Mouse (Mus musculus): ENCODE results near the gene Gm45799. TPM values are rescaled to one million over a fixed set of nuclear protein-coding genes. Genes with fewer than 3 reads are reported as not detected.

The Gm45799 gene
- total RNA-seq, 2 experiments from 2014 or later = 0.64 to 3.4 TPM

- Histone ChIP-seq H3K27ac (no peak overlapping the region), H3K4me3 (no peak overlapping the region)
- intact Hi-C loops (cut with DNase I) = no loop called here
- no peak for DNase-seq
- no peak for TF ChIP-seq CTCF (IDR thresholded peaks at IDR 0.05)
These were observed 45.3 kb downstream of the Gm45799 start for GRCm38 (mm10) chr7:105685541-105686197.

- intact Hi-C loops (cut with DNase I) = no loop called here
- H3K27ac ChIP-seq = no peak overlapping the region
- H3K4me3 ChIP-seq = no peak overlapping the region
- no peak for DNase-seq
- no peak for TF ChIP-seq CTCF (IDR thresholded peaks at IDR 0.05)
These were observed 50.5 kb downstream of the Gm45799 start for GRCm38 (mm10) chr7:105690875-105691274.

GRCm38 (mm10) chr7:105703184-105703583 is 62.8 kb downstream of the Gm45799 start:
- no peak overlapping the region for H3K27ac ChIP-seq
- intact Hi-C loops (cut with DNase I) = no loop called here
- no peak for TF ChIP-seq CTCF (IDR thresholded peaks at IDR 0.05)

GRCm38 (mm10) chr7:105703816-105704215 is 63.5 kb downstream of the Gm45799 start:
- H3K27ac ChIP-seq = no peak overlapping the region
- TF ChIP-seq CTCF (IDR thresholded peaks at IDR 0.05) = no peak
- intact Hi-C loops (cut with DNase I) = no loop called here
- H3K4me3 ChIP-seq = no peak overlapping the region
- no peak for DNase-seq

More at GRCm38 (mm10) chr7:105703184-105703583, 62.8 kb downstream of the Gm45799 start:
- no peak overlapping the region for H3K4me3 ChIP-seq
- DNase-seq = no peak

- TF ChIP-seq CTCF (IDR thresholded peaks at IDR 0.05) = no peak
- no peak for DNase-seq
- intact Hi-C loops (cut with DNase I) = no loop called here
These were observed 68.4 kb downstream of the Gm45799 start for GRCm38 (mm10) chr7:105708733-105709132.

GRCm38 (mm10) chr7:105715366-105715765 is 75.0 kb downstream of the Gm45799 start:
- TF ChIP-seq CTCF (IDR thresholded peaks at IDR 0.05) = no peak
- no peak for DNase-seq
- H3K27ac ChIP-seq = no peak overlapping the region
- H3K4me3 ChIP-seq = no peak overlapping the region
- intact Hi-C loops (cut with DNase I) = no loop called here

More at GRCm38 (mm10) chr7:105708733-105709132, 68.4 kb downstream of the Gm45799 start:
- Histone ChIP-seq H3K27ac (no peak overlapping the region), H3K4me3 (no peak overlapping the region)

- no peak for TF ChIP-seq CTCF (IDR thresholded peaks at IDR 0.05)
- intact Hi-C loops (cut with DNase I) = no loop called here
- DNase-seq = no peak
These were observed 81.6 kb downstream of the Gm45799 start for GRCm38 (mm10) chr7:105721916-105722315.

GRCm38 (mm10) chr7:105726144-105726979 is 86.0 kb downstream of the Gm45799 start:
- no peak overlapping the region for H3K4me3 ChIP-seq
- peak; percentile 42 for DNase-seq
- peak overlapping the region; percentile 9; the same call in 1 of the 2 replicates for H3K27ac ChIP-seq
- intact Hi-C loops (cut with DNase I) = loop anchor here (1.0 kb wide), 1 partner anchor 91 kb away; no protein-coding TSS in a partner anchor
- peak; percentile 92 for TF ChIP-seq CTCF (IDR thresholded peaks at IDR 0.05)

More at GRCm38 (mm10) chr7:105721916-105722315, 81.6 kb downstream of the Gm45799 start:
- H3K4me3 ChIP-seq = no peak overlapping the region
- H3K27ac ChIP-seq = no peak overlapping the region

- Histone ChIP-seq H3K4me3 (no peak overlapping the region), H3K27ac (no peak overlapping the region)
- intact Hi-C loops (cut with DNase I) = loop anchor here (1.0 kb wide), 1 partner anchor 90 kb away; no protein-coding TSS in a partner anchor
- no peak for TF ChIP-seq CTCF (IDR thresholded peaks at IDR 0.05)
- DNase-seq = no peak
These were observed 86.6 kb downstream of the Gm45799 start for GRCm38 (mm10) chr7:105726980-105727325.

- no peak overlapping the region for H3K4me3 ChIP-seq
- peak overlapping the region; percentile 25; the same call in 1 of the 2 replicates for H3K27ac ChIP-seq
- no peak for DNase-seq
- intact Hi-C loops (cut with DNase I) = loop anchor here (1.0 kb wide), 1 partner anchor 85 kb away; no protein-coding TSS in a partner anchor
- TF ChIP-seq CTCF (IDR thresholded peaks at IDR 0.05) = no peak
These were observed 88.5 kb downstream of the Gm45799 start for GRCm38 (mm10) chr7:105728701-105729428.

GRCm38 (mm10) chr7:105733836-105734235 is 93.5 kb downstream of the Gm45799 start:
- intact Hi-C loops (cut with DNase I) = loop anchor here (10.0 kb wide), 1 partner anchor 179 kb away; the partner anchor contains the start of gene Smpd1

More at GRCm38 (mm10) chr7:105733836-105734235, 93.5 kb downstream of the Gm45799 start:
- Histone ChIP-seq H3K4me3 (no peak overlapping the region), H3K27ac (no peak overlapping the region)
- DNase-seq = no peak
- no peak for TF ChIP-seq CTCF (IDR thresholded peaks at IDR 0.05)

Other genes with a start within 250 kb of the Gm45799 start
- 10 to 100 TPM in 1 of 2 experiments, 1 to 10 TPM in 1; 9.8 to 10.8 TPM for gene Fam160a2, start 240.5 kb upstream of the Gm45799 start, total RNA-seq (2021)
- not detected for gene Cnga4, start 236.0 kb upstream of the Gm45799 start, total RNA-seq (2021)
- gene Cckbr, start 214.8 kb upstream of the Gm45799 start, total RNA-seq (2021) = not detected
- 10 to 100 TPM in 1 of 2 experiments, 1 to 10 TPM in 1; 7.6 to 12.7 TPM for gene Cavin3, start 158.3 kb upstream of the Gm45799 start, total RNA-seq (2021)
- gene Smpd1, start 86.2 kb upstream of the Gm45799 start, total RNA-seq (2021) = 10 to 100 TPM; 53.4 to 56.8 TPM
- gene Apbb1, start 58.9 kb upstream of the Gm45799 start, total RNA-seq (2021) = 1 to 10 TPM; 7.1 to 7.2 TPM
- gene Hpx, start 40.4 kb upstream of the Gm45799 start, total RNA-seq (2021) = not detected
- gene Trim3, start 7.0 kb upstream of the Gm45799 start, total RNA-seq (2021) = 10 to 100 TPM; 14.7 to 16.4 TPM
- gene Timm10b, start 496 bp upstream of the Gm45799 start, total RNA-seq (2021) = 10 to 100 TPM; 53.3 to 64.0 TPM
- gene Arfip2, start 136 bp upstream of the Gm45799 start, total RNA-seq (2021) = 10 to 100 TPM in 1 of 2 experiments, 1 to 10 TPM in 1; 8.8 to 10.5 TPM
- under 1 TPM; 0.36 to 0.59 TPM for gene Dnhd1, start 10.3 kb downstream of the Gm45799 start, total RNA-seq (2021)
- 10 to 100 TPM; 41.8 to 49.1 TPM for gene Ilk, start 96.0 kb downstream of the Gm45799 start, total RNA-seq (2021)
- gene Rrp8, start 96.8 kb downstream of the Gm45799 start, total RNA-seq (2021) = 10 to 100 TPM; 12.2 to 12.3 TPM
- 100 to 1,000 TPM in 1 of 2 experiments, 10 to 100 TPM in 1; 78.6 to 100 TPM for gene Taf10, start 103.8 kb downstream of the Gm45799 start, total RNA-seq (2021)
- 10 to 100 TPM; 42.3 to 45.8 TPM for gene Tpp1, start 111.7 kb downstream of the Gm45799 start, total RNA-seq (2021)
- 1 to 10 TPM; 2.1 to 5.0 TPM for gene Dchs1, start 147.1 kb downstream of the Gm45799 start, total RNA-seq (2021)
- 100 to 1,000 TPM; 108 to 112 TPM for gene Mrpl17, start 170.5 kb downstream of the Gm45799 start, total RNA-seq (2021)

Measured in gastrocnemius, adult 2 months (tissue).